In genomic region chr10:83545341-83545740, GRCm38 (mm10) we compare ENCODE assay signal across 10 mouse cellular contexts. TPM values are rescaled to one million over a fixed set of nuclear protein-coding genes. Genes with fewer than 3 reads are reported as not detected.
DNase-seq lines count a peak whose midpoint lies in the region; ATAC-seq lines count a peak whose summit lies in the region.
"Had no signal": no experiment of that assay in that cellular context is flagged by ENCODE, and none has a peak within 500 bp of the region (broad histone marks: within the 10 kb centered on the region; RNA-seq: fewer than 3 reads in every experiment).

No protein-coding gene starts in this region.

- H3K27me3 ChIP-seq in hindbrain, embryonic 10.5 days (ENCODE audit: insufficient read depth, poor library complexity, severe bottlenecking), result 0 out of 2 replicates have a peak, but pooled peaks cover 6% of the 10 kb centered on the region
- no peaks in the 10 kb centered on the region for H3K27me3 ChIP-seq in hindbrain, embryonic 11.5 days (ENCODE audit: control insufficient read depth, insufficient read depth, low read length)
- no peaks in the 10 kb centered on the region for H3K27me3 ChIP-seq in embryonic facial prominence, embryonic 14.5 days (replicated peaks; ENCODE audit: control insufficient read depth, insufficient read depth, low read length)
- no peaks in the 10 kb centered on the region for H3K27me3 ChIP-seq in intestine, embryonic 14.5 days (replicated peaks; ENCODE audit: control insufficient read depth, insufficient read depth, low read length)
- no peaks in the 10 kb centered on the region; the same call in 1 of the 2 replicates for H3K27me3 ChIP-seq in midbrain, embryonic 13.5 days

- WGBS in hindbrain, embryonic 10.5 days, result 85% methylated on average over 3 of the region's 3 CpGs
- WGBS in hindbrain, embryonic 11.5 days, result 82% methylated on average over 3 of the region's 3 CpGs
- WGBS in embryonic facial prominence, embryonic 14.5 days, result 60% methylated on average over 3 of the region's 3 CpGs
- WGBS in intestine, embryonic 14.5 days, result 78% methylated on average over 3 of the region's 3 CpGs
- 85% methylated on average over 3 of the region's 3 CpGs for WGBS in midbrain, embryonic 13.5 days

- no peak overlapping the region for H3K27ac ChIP-seq in hindbrain, embryonic 10.5 days
- H3K27ac ChIP-seq in hindbrain, embryonic 11.5 days (ENCODE audit: low read depth, low read length), result no peak overlapping the region
- no peak overlapping the region for H3K27ac ChIP-seq in embryonic facial prominence, embryonic 14.5 days (replicated peaks; ENCODE audit: low read depth, low read length)
- H3K27ac ChIP-seq in intestine, embryonic 14.5 days (ENCODE audit: low read depth), result no peak overlapping the region
- H3K27ac ChIP-seq in midbrain, embryonic 13.5 days, result no peak overlapping the region

- H3K9ac ChIP-seq in hindbrain, embryonic 11.5 days (ENCODE audit: low read depth, low read length), result no peak overlapping the region
- no peak overlapping the region for H3K9ac ChIP-seq in embryonic facial prominence, embryonic 14.5 days (ENCODE audit: low read depth, low read length)
- no peak overlapping the region for H3K9ac ChIP-seq in intestine, embryonic 14.5 days (ENCODE audit: low read length)
- no peak overlapping the region for H3K9ac ChIP-seq in midbrain, embryonic 13.5 days (replicated peaks)

- intact Hi-C loops in left cerebral cortex, postnatal 4 days (cut with DNase I), result no loop called here

- no peak for ATAC-seq in hindbrain, embryonic 11.5 days (ENCODE audit: low FRiP score)
- ATAC-seq in embryonic facial prominence, embryonic 14.5 days (ENCODE audit: low read depth), result no peak
- no peak for ATAC-seq in intestine, embryonic 14.5 days (replicated peaks; ENCODE audit: low FRiP score, low TSS enrichment, low read depth)
- no peak for ATAC-seq in midbrain, embryonic 13.5 days

- H3K9me3 ChIP-seq in hindbrain, embryonic 10.5 days, result no peaks in the 10 kb centered on the region
- no peaks in the 10 kb centered on the region for H3K9me3 ChIP-seq in hindbrain, embryonic 11.5 days (ENCODE audit: control insufficient read depth, low read length)
- H3K9me3 ChIP-seq in embryonic facial prominence, embryonic 14.5 days (ENCODE audit: control insufficient read depth, low read length), result no peaks in the 10 kb centered on the region
- H3K9me3 ChIP-seq in intestine, embryonic 14.5 days (ENCODE audit: control insufficient read depth, low read length), result no peaks in the 10 kb centered on the region
- no peaks in the 10 kb centered on the region for H3K9me3 ChIP-seq in midbrain, embryonic 13.5 days

- no peak for DNase-seq in hindbrain, embryonic 10.5 days (ENCODE audit: low spot score)
- no peak for DNase-seq in hindbrain, embryonic 11.5 days (ENCODE audit: low spot score)
- DNase-seq in embryonic facial prominence, embryonic 14.5 days (ENCODE audit: low spot score), result no peak
- no peak for DNase-seq in intestine, embryonic 14.5 days (ENCODE audit: low spot score)
- DNase-seq in embryo, embryonic 9.5 days (ENCODE audit: extremely low spot score), result no peak
- no peak for DNase-seq in cerebellum, adult 9-11 months
- no peak for DNase-seq in left cerebral cortex, postnatal 4 days
- DNase-seq: embryo, embryonic 11 days; heart, adult 18-20 months had no signal

- H3K36me3 ChIP-seq in hindbrain, embryonic 10.5 days, result peaks cover 28% of the 10 kb centered on the region
- no peaks in the 10 kb centered on the region for H3K36me3 ChIP-seq in hindbrain, embryonic 11.5 days (ENCODE audit: control insufficient read depth, insufficient read depth, low read length)
- peaks cover 20% of the 10 kb centered on the region for H3K36me3 ChIP-seq in embryonic facial prominence, embryonic 14.5 days (ENCODE audit: control insufficient read depth, insufficient read depth, low read length)
- peaks cover 24% of the 10 kb centered on the region for H3K36me3 ChIP-seq in intestine, embryonic 14.5 days (ENCODE audit: control insufficient read depth, insufficient read depth, low read length)
- H3K36me3 ChIP-seq in midbrain, embryonic 13.5 days, result peaks cover 9% of the 10 kb centered on the region

- H3K4me1 ChIP-seq in hindbrain, embryonic 10.5 days (replicated peaks), result peaks cover 17% of the 10 kb centered on the region
- H3K4me1 ChIP-seq in hindbrain, embryonic 11.5 days (replicated peaks; ENCODE audit: control insufficient read depth, insufficient read depth, low read length), result no peaks in the 10 kb centered on the region
- peaks cover 10% of the 10 kb centered on the region for H3K4me1 ChIP-seq in embryonic facial prominence, embryonic 14.5 days (ENCODE audit: control insufficient read depth, insufficient read depth, low read length)
- peaks cover 14% of the 10 kb centered on the region for H3K4me1 ChIP-seq in intestine, embryonic 14.5 days (replicated peaks; ENCODE audit: control insufficient read depth, insufficient read depth, low read length)
- H3K4me1 ChIP-seq in midbrain, embryonic 13.5 days (replicated peaks), result peaks cover 23% of the 10 kb centered on the region

- H3K4me2 ChIP-seq in hindbrain, embryonic 11.5 days (replicated peaks; ENCODE audit: low read depth, low read length), result no peak overlapping the region
- peak overlapping the region; percentile 71 for H3K4me2 ChIP-seq in embryonic facial prominence, embryonic 14.5 days (ENCODE audit: low read depth, low read length)
- H3K4me2 ChIP-seq in intestine, embryonic 14.5 days (ENCODE audit: low read length), result peak overlapping the region; percentile 92
- H3K4me2 ChIP-seq in midbrain, embryonic 13.5 days (replicated peaks), result peak overlapping the region; percentile 59

- H3K4me3 ChIP-seq in hindbrain, embryonic 10.5 days, result peak overlapping the region; percentile 86; the same call in 1 of the 2 replicates
- no peak overlapping the region for H3K4me3 ChIP-seq in hindbrain, embryonic 11.5 days (ENCODE audit: low read depth, low read length)
- no peak overlapping the region for H3K4me3 ChIP-seq in embryonic facial prominence, embryonic 14.5 days (ENCODE audit: low read depth, low read length)
- peak overlapping the region; percentile 8; the same call in 1 of the 2 replicates for H3K4me3 ChIP-seq in intestine, embryonic 14.5 days (ENCODE audit: low read depth, low read length)
- H3K4me3 ChIP-seq in midbrain, embryonic 13.5 days (replicated peaks), result peak overlapping the region; percentile 85; the same call in 1 of the 2 replicates

RNA-seq across cellular contexts. Expression of gene Washc4, which starts 1.8 kb away (rescaled TPM):
- polyA plus RNA-seq in hindbrain, embryonic 10.5 days (2016; fragmentation: Nextera tagmentation; extraction: Ambion mirVana), result 29.7 and 34.1 TPM in 2 replicates
- polyA plus RNA-seq in hindbrain, embryonic 11.5 days (2014; fragmentation: Nextera tagmentation; extraction: Ambion mirVana), result 40.5 and 40.7 TPM in 2 replicates
- 41.4 and 42.9 TPM in 2 replicates for polyA plus RNA-seq in embryonic facial prominence, embryonic 14.5 days (2014; fragmentation: Nextera tagmentation; extraction: Ambion mirVana)
- 39.5 and 42.2 TPM in 2 replicates for polyA plus RNA-seq in intestine, embryonic 14.5 days (2014; fragmentation: Nextera tagmentation; extraction: Ambion mirVana)
- 33.3 and 37.5 TPM in 2 replicates for polyA plus RNA-seq in midbrain, embryonic 13.5 days (2015; fragmentation: Nextera tagmentation; extraction: Ambion mirVana)
- total RNA-seq in left cerebral cortex, postnatal 4 days (2021), result 10 to 100 TPM; 26.1 to 27.0 TPM

RNA-seq across cellular contexts. Expression of gene Aldh1l2, which starts 11.4 kb away (rescaled TPM):
- polyA plus RNA-seq in hindbrain, embryonic 10.5 days (2016; fragmentation: Nextera tagmentation; extraction: Ambion mirVana), result 2.3 and 5.2 TPM in 2 replicates
- polyA plus RNA-seq in hindbrain, embryonic 11.5 days (2014; fragmentation: Nextera tagmentation; extraction: Ambion mirVana), result 7.2 and 8.7 TPM in 2 replicates
- polyA plus RNA-seq in embryonic facial prominence, embryonic 14.5 days (2014; fragmentation: Nextera tagmentation; extraction: Ambion mirVana), result 5.6 and 6.5 TPM in 2 replicates
- 1.8 and 2.2 TPM in 2 replicates for polyA plus RNA-seq in intestine, embryonic 14.5 days (2014; fragmentation: Nextera tagmentation; extraction: Ambion mirVana)
- 15.3 and 15.9 TPM in 2 replicates for polyA plus RNA-seq in midbrain, embryonic 13.5 days (2015; fragmentation: Nextera tagmentation; extraction: Ambion mirVana)
- 10 to 100 TPM; 33.6 to 33.9 TPM for total RNA-seq in left cerebral cortex, postnatal 4 days (2021)

Comparison
In these comparisons a context has a peak if more than half of its experiments do, and no peak if none do; other contexts are left out.
1. H3K4me3 ChIP-seq: peak in hindbrain, embryonic 10.5 days (single experiment), intestine, embryonic 14.5 days (single experiment) and midbrain, embryonic 13.5 days (single experiment); none in hindbrain, embryonic 11.5 days (single experiment) and embryonic facial prominence, embryonic 14.5 days (single experiment).